Mouse (Mus musculus): Measurements from ENCODE around the gene Trpc4.

The Trpc4 gene

DNA sequence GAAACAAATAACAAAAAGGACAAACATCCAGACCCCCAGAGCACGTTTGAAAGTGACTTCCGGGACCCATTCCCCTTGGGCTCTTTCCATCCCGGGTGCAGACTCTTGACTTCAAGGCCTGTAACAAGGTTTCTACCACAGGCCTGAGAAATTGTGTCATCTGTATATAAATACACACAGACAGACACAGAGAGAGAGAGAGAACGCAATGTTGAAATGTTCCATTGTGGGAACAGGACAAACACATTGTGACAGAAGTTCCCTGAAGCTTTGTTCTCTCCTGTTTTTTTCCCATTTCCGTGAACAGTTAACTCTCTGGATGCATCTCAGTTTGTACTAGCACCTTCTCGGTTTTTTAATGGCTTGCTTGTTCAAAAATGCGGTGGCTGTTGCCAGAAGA lies 118.8 kb downstream of the Trpc4 start:
- no peak for DNase-seq

DNA sequence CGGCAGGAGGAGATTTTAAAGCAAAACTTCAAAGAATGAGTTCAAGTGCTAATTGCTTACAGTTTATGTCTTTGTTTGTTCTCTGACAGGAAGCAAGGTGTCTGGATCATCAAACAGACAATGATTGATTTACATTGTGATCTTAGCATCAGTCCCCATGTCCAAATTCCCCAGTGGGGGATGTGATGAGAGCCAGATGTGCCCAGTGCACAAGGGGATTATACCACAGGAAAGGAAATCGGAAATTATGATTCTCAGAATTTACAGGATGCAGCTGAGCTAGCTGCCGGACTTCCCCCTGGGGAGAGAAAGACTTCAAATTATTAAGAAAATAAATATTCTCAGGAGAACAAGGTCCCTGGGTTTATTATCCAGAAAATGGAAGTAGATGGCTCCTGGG lies 133.9 kb downstream of the Trpc4 start:
- DNase-seq: peak; percentile 43

DNA sequence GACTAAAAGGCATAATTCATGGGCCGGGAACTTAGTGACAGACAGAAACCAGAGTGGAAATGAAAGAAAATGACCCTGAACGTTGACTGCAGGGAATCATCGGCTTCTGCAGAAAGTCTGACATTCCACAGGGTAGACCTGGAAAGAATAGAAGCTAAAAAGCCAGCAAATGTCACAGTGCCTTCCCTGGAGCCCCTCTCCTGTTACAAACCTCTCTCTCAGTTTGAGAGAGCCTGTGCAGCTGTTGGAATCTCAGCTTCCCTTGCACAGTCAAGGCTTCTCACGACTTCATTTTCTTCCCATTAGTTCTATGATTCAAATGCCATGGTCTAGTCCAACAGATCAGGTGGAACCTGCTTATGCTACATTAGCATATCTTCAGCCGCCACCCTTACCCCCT lies 154.8 kb downstream of the Trpc4 start:
- no peak for DNase-seq

DNA sequence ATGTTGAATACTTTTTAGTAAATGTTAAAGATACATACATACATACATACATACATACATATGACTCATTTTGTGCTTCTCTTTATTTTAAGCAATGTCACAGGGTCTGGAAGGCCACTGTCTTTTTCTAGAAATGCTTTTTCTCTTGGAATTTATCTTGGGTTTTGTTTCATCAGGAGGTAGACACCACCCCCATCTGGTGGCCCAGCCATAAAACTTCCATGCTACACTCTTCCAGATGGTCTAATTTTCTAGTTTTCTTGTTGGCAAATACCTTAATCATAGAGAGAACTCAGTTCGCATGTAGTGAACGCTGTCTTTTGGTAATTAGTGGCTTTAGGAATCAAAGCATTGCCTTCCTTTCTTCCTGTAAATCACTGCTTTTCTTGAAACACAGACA lies 158.2 kb downstream of the Trpc4 start:
- peak; percentile 34 for DNase-seq

DNA sequence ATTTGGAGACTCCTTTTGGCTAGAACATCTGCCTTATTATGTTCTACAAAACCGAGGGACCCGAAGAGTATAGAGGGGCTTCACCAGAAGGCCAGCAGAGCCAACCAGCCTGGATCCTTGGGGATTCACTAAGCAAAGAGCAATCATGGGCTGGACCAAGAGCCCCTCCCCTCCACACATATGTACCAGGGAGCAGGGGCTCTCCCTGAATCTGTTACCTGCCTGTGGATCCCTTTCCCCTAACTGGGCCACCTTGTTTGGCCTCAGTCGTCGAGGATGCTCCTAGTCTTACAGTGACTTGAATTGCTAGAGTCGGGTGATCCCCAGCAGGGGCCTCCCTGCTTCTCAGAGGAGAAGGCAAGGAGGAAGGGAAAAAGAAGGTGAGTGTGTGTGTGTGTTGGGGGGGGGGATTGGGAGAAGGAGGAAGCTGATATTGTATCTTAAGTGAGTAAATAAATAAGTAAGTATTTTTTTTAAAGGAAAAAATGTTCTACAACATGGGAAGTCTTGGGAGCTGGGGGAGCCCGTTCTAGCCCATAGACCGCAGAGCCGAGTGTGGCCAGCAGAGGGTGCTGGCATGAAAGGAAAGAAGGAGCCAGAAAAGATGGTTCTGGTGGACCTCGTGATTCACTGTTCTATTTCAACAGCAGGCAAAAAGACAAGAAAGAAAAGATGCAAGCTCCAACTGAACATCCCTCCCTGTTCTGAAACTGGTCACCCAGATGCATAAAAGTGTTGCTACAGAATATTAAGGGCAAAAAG lies 197.2 kb downstream of the Trpc4 start:
- DNase-seq: peak; percentile 86

DNA sequence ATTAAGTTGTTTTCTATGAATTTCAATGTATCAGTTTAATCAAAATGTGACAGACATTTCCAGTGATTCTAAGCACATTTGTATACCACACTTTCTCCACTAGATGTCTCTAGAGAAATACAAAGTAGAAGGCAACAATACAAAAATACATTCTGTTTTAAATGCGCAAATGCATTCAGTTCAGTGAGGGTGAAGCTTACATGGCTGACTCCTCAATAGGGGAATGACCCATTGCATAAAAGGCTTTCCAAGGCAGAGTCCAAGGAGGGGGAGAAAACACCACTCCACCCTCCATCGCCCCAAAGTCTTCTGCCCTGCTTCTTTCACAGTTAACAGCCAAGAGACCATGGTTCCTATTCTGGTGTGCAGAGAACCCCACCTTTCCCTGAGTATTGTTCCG lies 201.7 kb downstream of the Trpc4 start:
- no peak for DNase-seq

DNA sequence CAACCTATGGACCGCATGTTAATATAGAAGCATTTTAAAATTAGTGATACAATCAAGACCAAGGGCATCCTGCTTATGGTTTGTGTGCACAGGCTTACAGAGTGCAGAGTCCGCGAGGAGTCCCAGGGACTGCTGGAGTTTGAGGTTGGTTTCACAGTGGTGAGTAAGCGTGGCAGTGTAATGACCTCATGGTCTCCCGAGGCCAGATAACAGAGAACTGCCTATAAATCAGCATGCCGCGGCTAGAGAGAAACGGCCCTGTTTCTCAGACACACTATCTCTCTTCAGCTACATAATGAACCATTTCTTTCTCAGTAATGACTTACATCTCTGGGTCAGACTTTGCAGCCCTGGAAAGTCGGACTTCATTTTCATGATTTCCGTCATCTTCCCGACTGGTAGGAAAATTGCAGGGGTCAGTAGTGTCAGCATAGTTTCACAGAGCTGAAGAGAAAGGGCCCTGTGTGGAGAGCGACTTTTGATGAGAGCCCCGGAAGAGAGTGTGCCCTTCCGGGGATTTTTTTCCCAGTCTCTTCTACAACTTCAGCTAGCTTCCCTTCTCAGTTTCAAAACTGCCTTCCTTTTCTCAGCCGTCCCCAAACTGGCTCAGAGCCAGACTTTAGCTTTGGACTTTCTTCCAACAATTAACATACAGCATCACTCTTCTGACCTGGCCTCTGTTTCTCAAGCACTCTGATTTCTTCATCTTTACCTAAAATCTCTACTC lies 202.8 kb downstream of the Trpc4 start:
- peak; percentile 55 for DNase-seq

DNA sequence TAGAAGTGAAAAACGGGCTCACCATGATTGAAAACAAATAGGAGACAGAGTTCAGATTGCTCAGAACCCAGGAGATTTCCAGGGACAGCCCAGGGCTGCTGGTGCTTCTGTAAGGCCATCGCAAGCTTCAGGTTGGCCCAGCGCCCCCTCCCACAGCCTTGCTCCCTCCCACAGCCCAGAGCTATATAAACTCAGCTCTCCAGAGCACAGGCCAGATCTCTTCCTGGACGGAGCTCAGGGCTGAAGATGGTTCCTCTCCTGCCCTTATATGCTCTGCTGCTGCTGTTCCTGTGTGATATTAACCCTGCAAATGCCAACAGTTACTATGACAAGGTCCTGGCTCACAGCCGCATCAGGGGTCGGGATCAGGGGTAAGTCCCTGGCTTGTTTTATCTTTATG lies 205.1 kb downstream of the Trpc4 start, which contains the start of gene Postn:
Gene Postn (plus strand): TSS at position 213 of the 400 bp plus-strand sequence.
- DNase-seq: peak; percentile 31

DNA sequence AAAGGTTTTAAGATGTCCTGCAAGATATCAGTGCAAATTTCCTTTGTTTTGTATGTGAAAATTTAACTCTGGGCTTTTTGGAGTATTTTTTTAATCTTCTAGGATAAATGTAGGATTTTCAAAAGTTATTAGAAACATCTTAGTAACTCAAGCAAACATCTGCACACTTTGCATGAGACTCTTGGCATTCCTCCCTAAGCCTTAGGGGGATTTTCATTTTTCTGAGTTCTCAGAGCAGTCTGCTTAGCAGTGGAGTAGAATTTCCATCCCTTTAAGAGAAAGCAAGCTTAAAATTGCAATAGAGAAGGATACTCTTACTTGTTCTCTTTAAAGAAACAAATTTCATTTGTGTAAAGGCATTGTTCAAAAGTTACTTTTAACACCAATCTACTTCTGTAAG lies 205.8 kb downstream of the Trpc4 start:
- DNase-seq: no peak

Measured in kidney, postnatal 10 days (tissue).